Mouse (Mus musculus) hematopoietic multipotent progenitor cell, adult 10-12 weeks (in vitro differentiated cells): Measurements from ENCODE around the gene Lrrc10b. TPM values are rescaled to one million over a fixed set of nuclear protein-coding genes. Genes with fewer than 3 reads are reported as not detected.

Source experiments
- polyA plus RNA-seq: library from polyadenylated mRNA; stranded (reverse); fragments of >175 nt; gene quantifications from 2 replicates; pipeline ENCODE4 v1.2.3, GENCODE M21; 2012; ENCODE audit warnings: low replicate concordance

The Lrrc10b gene
- polyA plus RNA-seq: 0.07 TPM in 1 of 2 replicates, not detected in the other

DNA sequence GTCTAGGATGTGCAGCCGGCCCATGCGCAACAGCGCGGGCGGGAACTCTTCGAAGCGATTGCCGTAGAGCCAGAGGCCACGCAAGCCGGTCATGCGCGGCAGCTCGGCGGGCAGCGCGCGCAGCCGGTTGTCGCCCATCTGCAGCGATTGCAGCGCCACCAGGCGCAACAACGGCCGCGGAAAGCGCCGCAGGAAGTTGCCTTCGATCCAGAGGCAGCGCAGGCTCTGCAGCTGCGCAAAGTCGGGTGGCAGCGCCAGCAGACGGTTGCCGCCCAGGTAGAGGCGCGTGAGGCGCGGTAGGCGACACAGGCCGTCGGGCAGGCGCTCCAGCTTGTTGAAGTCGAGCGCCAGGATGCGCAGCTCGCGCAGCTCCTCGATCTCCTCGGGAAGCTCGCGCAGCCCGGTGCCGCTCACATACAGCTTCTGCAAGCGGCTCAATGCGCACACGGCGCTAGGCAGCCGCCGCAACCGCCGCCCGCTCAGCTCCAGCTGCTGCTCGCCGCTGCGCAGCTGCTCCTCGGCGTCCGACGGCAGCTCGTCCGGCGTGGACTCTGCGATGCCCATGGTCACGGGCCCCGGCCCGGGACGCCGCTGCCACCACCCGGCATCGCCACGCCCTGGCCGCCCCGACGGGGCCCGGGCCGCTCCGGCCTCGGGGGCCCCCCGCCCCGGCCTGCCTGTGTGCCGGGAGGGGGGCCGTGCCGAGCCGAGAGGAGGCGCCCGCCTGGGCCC is at the start of gene Lrrc10b:
Lrrc10b (minus strand) TSS at position 722 of the 732 bp plus-strand sequence.

DNA sequence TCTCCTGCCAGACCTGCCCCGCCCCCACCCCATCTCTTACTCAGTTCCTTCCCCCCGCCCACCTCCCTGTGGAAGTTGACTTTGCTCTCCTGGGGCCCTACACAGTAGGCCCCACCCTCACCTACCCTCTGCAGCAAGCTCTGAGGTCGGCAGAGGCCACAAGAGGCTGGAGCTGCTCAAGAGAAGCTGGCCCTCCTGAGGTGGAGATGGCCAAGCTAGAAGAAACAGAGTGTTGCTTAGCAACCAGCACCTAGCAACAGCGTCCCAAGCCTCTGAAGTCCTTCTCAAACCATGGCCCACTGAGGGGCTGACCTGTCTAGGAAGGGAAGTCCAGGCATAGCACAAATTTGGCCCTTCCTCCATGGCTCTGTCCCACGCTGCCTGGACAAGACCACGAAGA is 25.4 kb upstream of the Lrrc10b start, which contains the start of gene Ppp1r32:
Ppp1r32 (minus strand) TSS at position 226 of the 400 bp plus-strand sequence.

Other genes with a start within 250 kb of the Lrrc10b start
- gene Myrf, start 216.7 kb downstream of the Lrrc10b start, polyA plus RNA-seq: 0.21 TPM in 2 replicates
- 0.98 and 1.4 TPM in 2 replicates for gene Dagla, start 152.6 kb downstream of the Lrrc10b start, polyA plus RNA-seq
- gene Syt7, start 68.4 kb downstream of the Lrrc10b start, polyA plus RNA-seq: 0.02 and 0.26 TPM in 2 replicates
- gene Ppp1r32, start 25.5 kb upstream of the Lrrc10b start, polyA plus RNA-seq: 0.96 and 3.8 TPM in 2 replicates
- 30.0 and 84.1 TPM in 2 replicates for gene Cpsf7, start 67.8 kb upstream of the Lrrc10b start, polyA plus RNA-seq
- 6.4 and 8.7 TPM in 2 replicates for gene Sdhaf2, start 68.7 kb upstream of the Lrrc10b start, polyA plus RNA-seq
- 0.73 and 0.96 TPM in 2 replicates for gene Tmem216, start 98.8 kb upstream of the Lrrc10b start, polyA plus RNA-seq
- gene Cyb561a3, start 119.7 kb upstream of the Lrrc10b start, polyA plus RNA-seq: 54.8 and 100 TPM in 2 replicates
- 2.3 and 4.2 TPM in 2 replicates for gene Tmem138, start 119.9 kb upstream of the Lrrc10b start, polyA plus RNA-seq
- gene Ddb1, start 147.9 kb upstream of the Lrrc10b start, polyA plus RNA-seq: 9.1 and 12.8 TPM in 2 replicates
- gene Tkfc, start 148.2 kb upstream of the Lrrc10b start, polyA plus RNA-seq: 1.0 and 2.6 TPM in 2 replicates
- 0.16 and 0.22 TPM in 2 replicates for gene Vwce, start 176.7 kb upstream of the Lrrc10b start, polyA plus RNA-seq
- gene Pga5, start 220.6 kb upstream of the Lrrc10b start, polyA plus RNA-seq: not detected in 2 replicates
- gene Vps37c, start 231.3 kb upstream of the Lrrc10b start, polyA plus RNA-seq: 48.2 and 86.5 TPM in 2 replicates